Comparison of ENCODE assay signal across 23 mouse cellular contexts in the genomic region with DNA sequence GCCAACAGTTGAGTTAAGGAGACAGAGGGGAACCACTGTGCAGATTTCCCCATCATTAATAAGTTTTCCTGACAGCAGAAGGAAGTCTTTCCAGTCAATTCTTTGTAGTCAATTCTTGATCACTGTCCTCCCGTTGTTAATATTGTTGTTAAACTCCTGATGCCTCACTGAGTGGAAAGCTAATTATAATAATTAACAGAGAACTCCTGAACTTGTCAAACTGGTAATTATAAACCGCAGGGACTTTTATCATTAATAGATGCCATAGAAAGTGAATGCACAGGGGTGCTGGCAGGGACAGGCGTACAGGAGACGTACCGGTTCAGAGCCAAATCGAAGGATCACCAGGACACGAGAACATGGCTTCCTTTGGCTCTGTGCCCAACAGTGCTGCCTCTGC.
"Had no signal": no experiment of that assay in that cellular context is flagged by ENCODE, and none has a peak within 500 bp of the region (broad histone marks: within the 10 kb centered on the region; RNA-seq: fewer than 3 reads in every experiment).

No protein-coding gene starts in this region.

- ATAC-seq: intestine, embryonic 16.5 days; liver, postnatal 0 days; lung, postnatal 0 days; midbrain, embryonic 13.5 days; midbrain, embryonic 16.5 days had no signal

- H3K4me1 ChIP-seq: limb, embryonic 12.5 days; limb, embryonic 15.5 days; megakaryocyte, embryonic 14.5 days; midbrain, embryonic 13.5 days; neural tube, embryonic 13.5 days; stomach, embryonic 15.5 days had no signal

- DNase-seq: layer of hippocampus, adult 9-11 months; liver, postnatal 0 days; lung, embryonic 14.5 days; right cerebral cortex, adult 18-20 months; right cerebral cortex, postnatal 14 days; spleen, adult 18-20 months; thymus, postnatal 25 days had no signal

- H3K4me2 ChIP-seq: limb, embryonic 12.5 days; limb, embryonic 15.5 days; liver, embryonic 11.5 days; lung, embryonic 14.5 days; midbrain, embryonic 13.5 days; neural tube, embryonic 13.5 days; stomach, embryonic 15.5 days had no signal

- H3K4me3 ChIP-seq: layer of hippocampus, adult 2 months; limb, embryonic 12.5 days; limb, embryonic 15.5 days; megakaryocyte, embryonic 14.5 days; midbrain, embryonic 10.5 days; midbrain, embryonic 13.5 days; myocyte; neural tube, embryonic 13.5 days; stomach, embryonic 15.5 days had no signal

- H3K9ac ChIP-seq: limb, embryonic 12.5 days; limb, embryonic 15.5 days; liver, embryonic 14.5 days; liver, postnatal 0 days; lung, embryonic 14.5 days; midbrain, embryonic 13.5 days; neural tube, embryonic 13.5 days; stomach, embryonic 15.5 days had no signal

- H3K9me3 ChIP-seq: limb, embryonic 12.5 days; limb, embryonic 15.5 days; midbrain, embryonic 10.5 days; midbrain, embryonic 13.5 days; neural tube, embryonic 13.5 days; stomach, embryonic 15.5 days had no signal

- H3K27me3 ChIP-seq: limb, embryonic 12.5 days; limb, embryonic 15.5 days; megakaryocyte, embryonic 14.5 days; midbrain, embryonic 13.5 days; neural tube, embryonic 13.5 days; stomach, embryonic 15.5 days had no signal

- H3K36me3 ChIP-seq: limb, embryonic 12.5 days; limb, embryonic 15.5 days; midbrain, embryonic 10.5 days; midbrain, embryonic 13.5 days; neural tube, embryonic 13.5 days; stomach, embryonic 15.5 days had no signal

- H3K27ac ChIP-seq: kidney, postnatal 0 days; layer of hippocampus, adult 2 months; limb, embryonic 12.5 days; limb, embryonic 15.5 days; liver, embryonic 14.5 days; macrophage; midbrain, embryonic 10.5 days; midbrain, embryonic 13.5 days; neural tube, embryonic 13.5 days; stomach, embryonic 15.5 days had no signal
